Mouse (Mus musculus): ENCODE measurements around the gene Unc93b1.
"Not testable (repeated sequence)": the region's sequence is repeated elsewhere in the genome, so short reads cannot be mapped to it uniquely, and the experiment has no call there.

Unc93b1 gene

GRCm38 (mm10) chr19:3942986-3943735, 8.2 kb downstream of the Unc93b1 start:
- CTCF ChIA-PET: interaction anchor here (0.5 to 1.0 kb wide), 2 partner anchors 20 to 619 kb away, joined by 3 read pairs; no protein-coding TSS in a partner anchor

GRCm38 (mm10) chr19:3945872-3946564, 11.0 kb downstream of the Unc93b1 start:
- CTCF ChIA-PET: interaction anchor here (0.5 to 1.0 kb wide), 2 partner anchors 35 to 95 kb away, joined by 3 read pairs; partner anchors contain the start of gene Chka

- CTCF ChIA-PET: interaction anchor here (0.5 to 1.0 kb wide), 3 partner anchors 14 to 95 kb away, joined by 3 to 4 read pairs (median 3); partner anchors contain the start of gene Chka
Observed at GRCm38 (mm10) chr19:3946715-3947114, 11.7 kb downstream of the Unc93b1 start.

GRCm38 (mm10) chr19:3947813-3948212, 12.8 kb downstream of the Unc93b1 start:
- CTCF ChIA-PET: no interaction called here

GRCm38 (mm10) chr19:3948546-3948945, 13.6 kb downstream of the Unc93b1 start:
- CTCF ChIA-PET: interaction anchor here (0.5 to 1.1 kb wide), 4 partner anchors 32 to 388 kb away, joined by 3 to 4 read pairs (median 4); no protein-coding TSS in a partner anchor

GRCm38 (mm10) chr19:3950331-3950730, 15.3 kb downstream of the Unc93b1 start:
- CTCF ChIA-PET: no interaction called here

GRCm38 (mm10) chr19:3951461-3951860, 16.5 kb downstream of the Unc93b1 start:
- CTCF ChIA-PET: no interaction called here

- CTCF ChIA-PET: interaction anchor here (0.6 kb wide), 1 partner anchor 47 kb away, joined by 4 read pairs; no protein-coding TSS in a partner anchor
Observed at GRCm38 (mm10) chr19:3952099-3952498, 17.1 kb downstream of the Unc93b1 start.

- CTCF ChIA-PET: no interaction called here
Observed at GRCm38 (mm10) chr19:3955033-3955432, 20.0 kb downstream of the Unc93b1 start.

- CTCF ChIA-PET: no interaction called here
Observed at GRCm38 (mm10) chr19:3955804-3956203, 20.8 kb downstream of the Unc93b1 start.

GRCm38 (mm10) chr19:3957296-3958036, 22.5 kb downstream of the Unc93b1 start:
- CTCF ChIA-PET: not testable (repeated sequence)

- CTCF ChIA-PET: no interaction called here
Observed at GRCm38 (mm10) chr19:3958470-3958869, 23.5 kb downstream of the Unc93b1 start, which contains the start of gene Aldh3b3. TSS of gene Aldh3b3 (plus strand) at chr19:3958645.

GRCm38 (mm10) chr19:3959030-3959429, 24.0 kb downstream of the Unc93b1 start:
- CTCF ChIA-PET: no interaction called here

- CTCF ChIA-PET: interaction anchor here (0.6 kb wide), 2 partner anchors 13 to 229 kb away, joined by 3 to 4 read pairs; no protein-coding TSS in a partner anchor
Observed at GRCm38 (mm10) chr19:3960211-3960610, 25.2 kb downstream of the Unc93b1 start.

- CTCF ChIA-PET: not testable (repeated sequence)
Observed at GRCm38 (mm10) chr19:3961805-3962204, 26.8 kb downstream of the Unc93b1 start.

GRCm38 (mm10) chr19:3962469-3962868, 27.5 kb downstream of the Unc93b1 start:
- CTCF ChIA-PET: no interaction called here

- CTCF ChIA-PET: no interaction called here
Observed at GRCm38 (mm10) chr19:3964030-3964429, 29.0 kb downstream of the Unc93b1 start.

GRCm38 (mm10) chr19:3966330-3967075, 31.5 kb downstream of the Unc93b1 start:
- CTCF ChIA-PET: interaction anchor here (0.6 kb wide), 1 partner anchor 13 kb away, joined by 5 read pairs; no protein-coding TSS in a partner anchor

GRCm38 (mm10) chr19:3967258-3967657, 32.3 kb downstream of the Unc93b1 start:
- CTCF ChIA-PET: interaction anchor here (0.6 kb wide), 1 partner anchor 14 kb away, joined by 5 read pairs; no protein-coding TSS in a partner anchor

GRCm38 (mm10) chr19:3972229-3972628, 37.2 kb downstream of the Unc93b1 start, which contains the start of gene Aldh3b2:
TSS of gene Aldh3b2 (plus strand) at chr19:3972328.
- CTCF ChIA-PET: interaction anchor here (0.6 kb wide), 1 partner anchor 123 kb away, joined by 3 read pairs; no protein-coding TSS in a partner anchor

- CTCF ChIA-PET: not testable (repeated sequence)
Observed at GRCm38 (mm10) chr19:3974608-3975007, 39.6 kb downstream of the Unc93b1 start.
